Mouse (Mus musculus) liver, embryonic 13.5 days (tissue): ENCODE results near the gene Stk24. TPM values are rescaled to one million over a fixed set of nuclear protein-coding genes. Genes with fewer than 3 reads are reported as not detected.
A peak's percentile ranks its signal among the peaks of the same experiment; 100 is the strongest.

ENCODE experiments used
- ATAC-seq: fragments of 200-750 bp; cut with Nextera tagmentation; 2 replicates; pipeline ENCODE4 v1.8.0; 2017; ENCODE audit warnings: low read depth, mild to moderate bottlenecking, moderate number of reproducible peaks, moderate library complexity
- DNase-seq: peaks from one replicate; pipeline ENCODE4 v3.0.0; 2022
- H3K27ac ChIP-seq: fragments of 300-500 bp; sonication (generic); 2 replicates; pipeline ENCODE4 v1.5.1; 2015; ENCODE audit warnings: moderate library complexity, mild to moderate bottlenecking, inconsistent platforms
- H3K27me3 ChIP-seq: fragments of 300-500 bp; sonication (generic); 2 replicates; pipeline ENCODE4 v1.6.1; 2015; ENCODE audit warnings: mild to moderate bottlenecking, inconsistent platforms
- H3K36me3 ChIP-seq: fragments of 300-500 bp; sonication (generic); 2 replicates; pipeline ENCODE4 v1.6.1; 2015; ENCODE audit warnings: mild to moderate bottlenecking, inconsistent platforms
- H3K4me1 ChIP-seq: fragments of 300-500 bp; sonication (generic); replicated peaks from 2 replicates; pipeline ENCODE4 v1.6.1; 2015; ENCODE audit warnings: inconsistent platforms
- H3K4me2 ChIP-seq: fragments of 300-500 bp; sonication (generic); 2 replicates; pipeline ENCODE4 v1.6.1; 2015; ENCODE audit warnings: inconsistent platforms, mild to moderate bottlenecking, moderate library complexity
- H3K4me3 ChIP-seq: fragments of 300-500 bp; sonication (generic); replicated peaks from 2 replicates; pipeline ENCODE4 v1.5.1; 2015; ENCODE audit warnings: mild to moderate bottlenecking, inconsistent platforms
- H3K9ac ChIP-seq: fragments of 300-500 bp; sonication (generic); 2 replicates; pipeline ENCODE4 v1.6.1; 2015; ENCODE audit warnings: mild to moderate bottlenecking, inconsistent platforms
- H3K9me3 ChIP-seq: fragments of 300-500 bp; sonication (generic); replicated peaks from 2 replicates; pipeline ENCODE4 v1.6.1; 2016; ENCODE audit warnings: inconsistent platforms
- WGBS: fragments of 180-500 bp; shearing (Covaris S2); methylation state at CpG from one replicate; pipeline ENCODE4 v1.1.7; 2015; ENCODE audit not compliant: insufficient replicate concordance; 5-methylcytosine and 5-hydroxymethylcytosine counted together
- polyA plus RNA-seq: library from polyadenylated mRNA; unstranded; fragments of >200 nt; fragmentation: Nextera tagmentation; extraction: Ambion mirVana; gene quantifications from 2 replicates; pipeline ENCODE4 v1.2.1, GENCODE M21; 2015

The Stk24 gene
- polyA plus RNA-seq, 1 experiment from 2014 or later: 30.6 TPM

- H3K4me3 ChIP-seq: no peak overlapping the region
- H3K9ac ChIP-seq: no peak overlapping the region
- H3K4me2 ChIP-seq: no peak overlapping the region
- ATAC-seq (no peak), DNase-seq (no peak)
- H3K36me3 ChIP-seq: peaks cover 84% of the 10 kb centered on the region
- H3K27me3 ChIP-seq: no peaks in the 10 kb centered on the region
- 0 out of 2 replicates have a peak, but pooled peaks cover 3% of the 10 kb centered on the region for H3K4me1 ChIP-seq
- WGBS: 88% methylated on average over 8 of the region's 8 CpGs
- no peaks in the 10 kb centered on the region for H3K9me3 ChIP-seq
- H3K27ac ChIP-seq: no peak overlapping the region
These were observed 87.9 kb downstream of the Stk24 start for GRCm38 (mm10) chr14:121291881-121292280.

GRCm38 (mm10) chr14:121285379-121286120 lies 94.3 kb downstream of the Stk24 start:
- Histone ChIP-seq H3K4me2 (no peak overlapping the region), H3K4me3 (no peak overlapping the region), H3K36me3 (peaks cover 73% of the 10 kb centered on the region), H3K4me1 (no peaks in the 10 kb centered on the region), H3K27me3 (no peaks in the 10 kb centered on the region), H3K9me3 (no peaks in the 10 kb centered on the region), H3K9ac (no peak overlapping the region), H3K27ac (no peak overlapping the region)
- no peak for DNase-seq
- 88% methylated on average over 14 of the region's 14 CpGs for WGBS
- ATAC-seq: no peak

- H3K36me3 ChIP-seq: peaks cover 45% of the 10 kb centered on the region
- DNase-seq (no peak), ATAC-seq (no peak)
- H3K4me3 ChIP-seq: no peak overlapping the region
- H3K4me2 ChIP-seq: no peak overlapping the region
- no peak overlapping the region for H3K27ac ChIP-seq
- H3K9ac ChIP-seq: no peak overlapping the region
- H3K9me3 ChIP-seq: no peaks in the 10 kb centered on the region
- H3K27me3 ChIP-seq: no peaks in the 10 kb centered on the region
- no peaks in the 10 kb centered on the region for H3K4me1 ChIP-seq
These were observed 98.5 kb downstream of the Stk24 start for GRCm38 (mm10) chr14:121281336-121281710.

GRCm38 (mm10) chr14:121280601-121281335 lies 99.0 kb downstream of the Stk24 start:
- Histone ChIP-seq H3K4me2 (no peak overlapping the region), H3K4me3 (no peak overlapping the region), H3K36me3 (peaks cover 41% of the 10 kb centered on the region), H3K9me3 (no peaks in the 10 kb centered on the region), H3K4me1 (no peaks in the 10 kb centered on the region), H3K9ac (no peak overlapping the region), H3K27me3 (no peaks in the 10 kb centered on the region), H3K27ac (no peak overlapping the region)
- DNase-seq (no peak), ATAC-seq (no peak)
- 69% methylated on average over 16 of the region's 16 CpGs for WGBS

GRCm38 (mm10) chr14:121279106-121279505 lies 100.7 kb downstream of the Stk24 start:
- 26% methylated on average over 6 of the region's 6 CpGs for WGBS
- H3K27me3 ChIP-seq: no peaks in the 10 kb centered on the region
- H3K36me3 ChIP-seq: peaks cover 27% of the 10 kb centered on the region
- H3K9ac ChIP-seq: no peak overlapping the region
- ATAC-seq (peak; percentile 53), DNase-seq (peak; percentile 61)
- H3K4me1 ChIP-seq: no peaks in the 10 kb centered on the region
- no peak overlapping the region for H3K4me2 ChIP-seq
- no peak overlapping the region for H3K27ac ChIP-seq
- H3K4me3 ChIP-seq: no peak overlapping the region
- no peaks in the 10 kb centered on the region for H3K9me3 ChIP-seq

- H3K36me3 ChIP-seq: peaks cover 14% of the 10 kb centered on the region
- ATAC-seq (no peak), DNase-seq (no peak)
- H3K9ac ChIP-seq: no peak overlapping the region
- H3K27me3 ChIP-seq: no peaks in the 10 kb centered on the region
- H3K27ac ChIP-seq: no peak overlapping the region
- H3K4me1 ChIP-seq: no peaks in the 10 kb centered on the region
- H3K9me3 ChIP-seq: no peaks in the 10 kb centered on the region
- WGBS: 69% methylated on average over 10 of the region's 10 CpGs
- no peak overlapping the region for H3K4me2 ChIP-seq
- H3K4me3 ChIP-seq: no peak overlapping the region
These were observed 103.8 kb downstream of the Stk24 start for GRCm38 (mm10) chr14:121276016-121276415.

- Histone ChIP-seq H3K27me3 (no peaks in the 10 kb centered on the region), H3K4me1 (no peaks in the 10 kb centered on the region), H3K27ac (no peak overlapping the region), H3K4me3 (no peak overlapping the region), H3K9ac (no peak overlapping the region), H3K9me3 (no peaks in the 10 kb centered on the region), H3K36me3 (peaks cover 14% of the 10 kb centered on the region), H3K4me2 (no peak overlapping the region)
- no peak for DNase-seq
- WGBS: 70% methylated on average over 12 of the region's 12 CpGs
- ATAC-seq: no peak
These were observed 104.8 kb downstream of the Stk24 start for GRCm38 (mm10) chr14:121274985-121275384.

GRCm38 (mm10) chr14:121270490-121270889 lies 109.3 kb downstream of the Stk24 start:
- DNase-seq (no peak), ATAC-seq (no peak)
- peaks cover 9% of the 10 kb centered on the region for H3K36me3 ChIP-seq
- H3K4me3 ChIP-seq: no peak overlapping the region
- 45% methylated on average over 6 of the region's 6 CpGs for WGBS
- H3K27ac ChIP-seq: no peak overlapping the region
- H3K9me3 ChIP-seq: no peaks in the 10 kb centered on the region
- H3K27me3 ChIP-seq: no peaks in the 10 kb centered on the region
- no peak overlapping the region for H3K9ac ChIP-seq
- no peaks in the 10 kb centered on the region for H3K4me1 ChIP-seq
- no peak overlapping the region for H3K4me2 ChIP-seq

GRCm38 (mm10) chr14:121267801-121268200 lies 112.0 kb downstream of the Stk24 start:
- Histone ChIP-seq H3K9ac (no peak overlapping the region), H3K9me3 (no peaks in the 10 kb centered on the region), H3K27me3 (no peaks in the 10 kb centered on the region), H3K4me2 (no peak overlapping the region), H3K4me1 (0 out of 2 replicates have a peak, but pooled peaks cover 1% of the 10 kb centered on the region), H3K36me3 (0 out of 2 replicates have a peak, but pooled peaks cover 4% of the 10 kb centered on the region), H3K27ac (no peak overlapping the region), H3K4me3 (no peak overlapping the region)
- no peak for DNase-seq
- no peak for ATAC-seq
- 72% methylated on average over 8 of the region's 8 CpGs for WGBS

GRCm38 (mm10) chr14:121264453-121264852 lies 115.4 kb downstream of the Stk24 start:
- Histone ChIP-seq H3K4me1 (peaks cover 12% of the 10 kb centered on the region), H3K27ac (no peak overlapping the region), H3K36me3 (no peaks in the 10 kb centered on the region), H3K9ac (no peak overlapping the region), H3K9me3 (no peaks in the 10 kb centered on the region), H3K4me3 (no peak overlapping the region), H3K27me3 (no peaks in the 10 kb centered on the region), H3K4me2 (no peak overlapping the region)
- 72% methylated on average over 6 of the region's 6 CpGs for WGBS
- DNase-seq (no peak), ATAC-seq (no peak)

GRCm38 (mm10) chr14:121263912-121264311 lies 115.9 kb downstream of the Stk24 start:
- Histone ChIP-seq H3K4me3 (no peak overlapping the region), H3K4me1 (peaks cover 12% of the 10 kb centered on the region), H3K36me3 (no peaks in the 10 kb centered on the region), H3K4me2 (no peak overlapping the region), H3K27ac (no peak overlapping the region), H3K9ac (no peak overlapping the region), H3K9me3 (no peaks in the 10 kb centered on the region), H3K27me3 (no peaks in the 10 kb centered on the region)
- WGBS: 63% methylated on average over 2 of the region's 2 CpGs
- DNase-seq: no peak
- ATAC-seq: no peak

- H3K9ac ChIP-seq: no peak overlapping the region
- WGBS: 36% methylated on average over 4 of the region's 4 CpGs
These were observed 117.2 kb downstream of the Stk24 start for GRCm38 (mm10) chr14:121262606-121263005.

More at GRCm38 (mm10) chr14:121262606-121263005, 117.2 kb downstream of the Stk24 start:
- H3K27me3 ChIP-seq: no peaks in the 10 kb centered on the region
- ATAC-seq (no peak), DNase-seq (no peak)
- H3K36me3 ChIP-seq: no peaks in the 10 kb centered on the region
- H3K4me2 ChIP-seq: no peak overlapping the region
- no peak overlapping the region for H3K27ac ChIP-seq
- no peak overlapping the region for H3K4me3 ChIP-seq
- H3K9me3 ChIP-seq: no peaks in the 10 kb centered on the region
- H3K4me1 ChIP-seq: peaks cover 12% of the 10 kb centered on the region
